Mouse (Mus musculus): ENCODE data around the gene Trpc1.

The Trpc1 gene

DNA sequence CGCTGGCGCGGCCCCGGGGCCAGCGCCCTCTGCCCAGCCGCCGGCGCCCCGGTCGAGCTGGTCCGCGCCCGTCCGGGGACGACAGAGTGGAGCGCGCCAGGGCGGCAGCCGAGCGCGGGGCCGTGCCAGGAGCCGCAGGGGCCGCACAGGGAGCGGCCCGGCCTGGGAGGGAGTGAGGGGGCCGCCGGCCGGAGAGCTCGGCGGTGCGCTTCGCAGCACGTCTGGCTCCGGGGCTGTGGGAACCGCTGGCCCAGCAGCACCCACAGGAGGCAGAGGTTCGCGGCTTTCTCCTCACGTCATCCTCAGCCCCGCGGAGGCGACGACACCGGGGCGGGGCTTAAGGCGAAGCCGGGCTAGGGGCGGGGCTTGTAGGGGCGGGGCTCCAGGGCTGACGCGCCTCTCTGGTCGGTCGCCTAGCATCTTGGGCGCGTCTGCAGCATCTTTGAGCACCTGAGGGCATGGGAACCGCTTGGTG is at the start of gene Trpc1:
Gene Trpc1, minus strand, starts transcription at position 339 of the 475 bp plus-strand sequence.
- peak; percentile 88 to 90 for DNase-seq

DNA sequence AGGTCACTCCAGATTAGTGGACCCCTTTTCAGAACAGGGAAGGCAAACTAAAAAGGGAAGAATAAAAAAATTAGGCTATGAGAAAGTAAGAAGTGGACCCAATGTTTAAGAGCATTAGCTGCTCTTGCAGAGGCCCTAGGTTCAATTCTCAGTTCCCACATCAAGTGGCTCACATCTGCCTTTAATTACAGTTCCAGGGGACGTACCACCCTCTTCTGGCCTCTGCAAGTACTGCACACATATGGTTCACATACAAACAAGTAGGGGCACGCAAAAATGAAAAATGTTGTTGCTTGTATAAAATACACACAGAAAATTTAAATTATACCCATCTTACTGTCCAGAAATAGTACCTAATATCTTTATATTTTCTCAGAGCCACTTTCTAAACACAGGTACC is 46.1 kb upstream of the Trpc1 start:
- no peak for DNase-seq

DNA sequence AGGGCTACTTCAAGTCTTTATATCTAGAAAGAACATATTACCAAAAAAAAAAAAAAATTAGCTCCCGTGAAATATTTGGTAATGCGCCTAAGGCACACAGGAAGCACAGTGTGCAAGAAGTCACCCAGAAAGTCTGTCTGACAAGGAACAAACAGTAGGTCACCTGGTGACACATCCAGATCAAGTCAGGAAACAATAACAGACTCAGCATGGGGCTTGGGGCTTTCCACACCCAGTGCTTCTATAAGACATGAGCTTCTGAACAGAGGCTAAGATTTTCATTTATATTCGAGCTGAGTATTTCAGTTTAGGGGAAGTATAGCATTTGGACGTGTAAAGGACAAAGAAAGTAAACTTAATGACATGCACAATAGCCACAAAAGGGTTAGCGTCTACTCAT is 45.7 kb upstream of the Trpc1 start:
- DNase-seq, result no peak

DNA sequence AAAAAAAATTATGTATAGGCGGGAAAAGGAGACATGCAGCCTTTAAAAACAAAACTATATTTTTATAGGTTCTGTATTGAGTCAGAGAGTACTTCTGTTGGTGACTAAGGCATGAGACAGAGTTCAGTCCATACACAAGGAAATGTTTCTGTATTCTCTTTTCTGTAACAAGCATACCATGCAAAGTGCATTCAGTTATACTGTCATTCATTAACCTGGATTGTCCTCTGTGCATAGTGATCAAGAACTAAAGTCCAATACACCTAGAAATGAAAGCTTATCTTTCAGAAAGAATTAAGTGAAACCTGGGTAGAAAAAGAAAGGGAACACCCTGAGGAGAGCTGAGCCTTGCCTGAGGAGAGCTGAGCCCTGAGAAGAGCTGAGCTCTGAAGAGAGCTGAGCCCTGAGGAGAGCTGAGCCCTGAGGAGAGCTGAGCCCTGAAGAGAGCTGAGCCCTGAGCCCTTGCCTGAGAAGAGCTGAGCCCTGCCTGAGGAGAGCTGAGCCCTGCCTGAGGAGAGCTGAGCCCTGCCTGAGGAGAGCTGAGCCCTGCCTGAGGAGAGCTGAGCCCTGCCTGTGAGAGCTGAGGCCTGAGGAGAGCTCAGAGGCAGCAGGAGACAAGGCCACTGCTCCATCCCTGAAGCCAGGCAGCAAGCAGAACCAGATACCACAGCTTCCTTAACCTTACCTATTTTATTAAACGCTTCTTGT is 45.1 kb upstream of the Trpc1 start:
- peak in 1 of 2 experiments; percentile 33 for DNase-seq

DNA sequence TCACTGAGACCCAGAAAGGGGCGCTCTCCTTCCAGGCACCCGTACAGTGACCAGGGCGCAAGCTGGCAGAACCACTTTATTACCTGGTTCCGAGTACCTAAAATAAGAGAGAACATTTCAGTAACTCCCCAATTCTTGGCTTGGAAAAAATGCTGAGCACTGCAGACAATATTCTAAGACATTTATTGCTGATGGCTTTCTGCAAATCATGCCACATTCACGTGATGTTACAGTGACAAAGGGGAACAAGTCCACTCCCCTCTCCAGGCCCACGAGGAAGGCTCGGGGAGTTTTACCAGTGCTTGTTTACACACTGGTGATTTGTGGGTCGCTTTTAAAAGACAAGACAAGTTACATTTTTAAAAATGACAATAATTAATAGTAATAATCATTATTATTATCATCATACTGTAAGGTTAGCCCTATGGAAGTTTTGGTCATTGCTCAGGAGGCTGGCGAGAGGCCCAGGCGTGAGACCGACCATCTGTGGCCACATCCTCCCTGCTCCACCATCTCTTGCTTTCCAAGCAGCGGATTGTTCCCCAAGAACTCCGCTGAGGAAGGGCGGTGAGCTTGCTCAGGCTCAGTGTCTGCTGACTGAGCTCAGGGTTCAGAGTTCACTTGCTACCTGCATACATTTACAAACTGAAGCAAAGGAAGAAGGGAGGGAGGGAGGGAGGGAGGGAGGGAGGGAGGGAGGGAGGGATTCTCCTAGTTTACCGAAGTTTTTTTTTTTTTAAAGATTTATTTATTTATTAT is 44.0 kb upstream of the Trpc1 start:
- DNase-seq, result peak; percentile 58 to 65

DNA sequence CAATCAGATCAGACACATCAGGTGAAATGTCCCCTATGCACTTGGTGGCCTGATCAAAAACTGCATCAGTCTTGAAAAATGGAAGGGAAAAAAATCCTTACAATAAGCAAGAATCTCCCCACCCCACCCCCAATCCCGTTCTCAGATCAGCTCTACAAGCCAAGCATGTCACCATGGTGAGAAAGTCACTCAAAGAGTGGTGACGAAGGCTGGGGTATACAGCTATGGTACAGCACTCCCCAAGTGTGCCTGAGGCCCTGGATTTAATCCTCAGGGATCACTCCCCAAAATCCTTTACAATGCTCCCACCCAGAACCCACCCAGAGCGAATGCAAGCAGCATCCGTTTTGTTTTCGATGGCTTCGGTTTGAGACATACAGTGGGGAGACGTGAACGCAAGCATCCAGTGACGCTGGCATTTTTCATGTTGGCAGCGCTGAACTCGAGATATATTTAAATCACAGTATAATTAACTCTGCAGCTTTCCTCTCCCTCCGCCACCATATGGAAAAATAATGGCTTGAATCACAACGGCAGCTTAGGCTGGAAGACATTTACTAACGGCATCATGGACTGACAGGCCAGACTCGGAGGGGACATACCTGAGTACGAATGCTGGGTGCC is 34.8 kb upstream of the Trpc1 start:
- DNase-seq, result no peak

DNA sequence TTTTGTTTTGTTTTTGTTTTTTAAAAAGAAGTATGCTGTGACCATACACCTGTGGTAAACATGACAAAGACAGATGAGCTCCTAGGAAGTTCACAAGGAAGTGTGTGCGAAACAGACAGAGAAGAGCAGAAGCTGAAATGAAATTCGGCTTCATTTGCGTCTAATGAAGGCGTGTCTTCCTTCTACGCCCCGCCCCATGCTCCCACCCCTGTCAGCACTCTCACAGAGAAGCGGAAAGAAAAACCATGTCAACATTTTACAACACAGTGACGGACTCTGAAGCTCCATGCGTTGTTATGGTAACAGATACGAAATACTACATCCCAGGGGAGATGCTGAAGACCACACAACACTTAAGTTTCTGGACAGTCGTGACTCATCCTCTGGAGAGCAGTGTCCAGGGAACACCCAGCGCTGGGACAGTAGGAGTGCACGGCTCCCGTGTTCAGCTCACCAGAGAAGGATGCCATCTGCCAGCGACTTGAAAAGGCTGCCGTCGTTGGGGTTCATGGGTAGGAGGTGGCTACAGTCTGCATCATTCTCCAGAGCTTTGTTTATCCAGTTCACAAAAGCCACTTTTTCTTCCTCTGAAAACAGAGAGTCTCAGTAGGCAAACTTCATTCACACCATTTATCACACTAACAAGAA is 33.6 kb upstream of the Trpc1 start:
- DNase-seq, result no peak

DNA sequence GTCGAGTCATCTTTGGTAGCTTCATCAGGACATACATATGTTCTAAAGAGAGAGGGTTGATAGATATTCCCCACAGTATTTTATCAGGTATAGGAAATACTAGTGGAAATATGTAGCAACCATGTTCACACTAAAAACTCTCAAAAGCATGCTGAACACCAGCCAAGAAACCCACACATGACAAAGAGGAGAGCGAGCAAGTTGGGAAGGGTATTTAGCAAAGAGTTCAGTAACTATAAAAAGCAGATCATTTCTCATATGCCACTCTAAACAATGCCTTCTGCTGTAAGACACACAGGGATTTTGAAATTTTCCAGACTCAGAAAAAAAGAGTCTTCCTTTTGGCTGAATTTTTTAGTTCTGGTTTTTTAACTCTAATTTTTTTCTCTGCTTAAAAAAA is 21.5 kb upstream of the Trpc1 start:
- no peak for DNase-seq

DNA sequence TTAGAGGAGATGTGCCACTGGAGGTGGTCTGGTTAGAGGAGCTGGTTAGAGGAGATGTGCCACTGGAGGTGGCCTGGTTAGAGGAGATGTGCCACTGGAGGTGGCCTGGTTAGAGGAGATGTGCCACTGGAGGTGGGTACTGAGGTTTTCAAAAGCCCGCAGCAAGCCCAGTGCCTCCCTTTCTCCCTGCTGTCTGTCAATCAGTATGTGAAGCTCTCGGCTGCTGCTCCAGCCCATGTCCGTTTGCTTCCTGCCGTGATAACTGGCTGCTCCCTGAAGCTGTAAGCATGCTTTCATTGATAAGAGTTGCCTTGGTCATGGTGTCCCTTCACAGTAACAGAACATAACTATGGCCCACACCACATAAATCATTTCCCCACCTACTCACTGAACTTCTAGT is 13.0 kb upstream of the Trpc1 start:
- no peak for DNase-seq

DNA sequence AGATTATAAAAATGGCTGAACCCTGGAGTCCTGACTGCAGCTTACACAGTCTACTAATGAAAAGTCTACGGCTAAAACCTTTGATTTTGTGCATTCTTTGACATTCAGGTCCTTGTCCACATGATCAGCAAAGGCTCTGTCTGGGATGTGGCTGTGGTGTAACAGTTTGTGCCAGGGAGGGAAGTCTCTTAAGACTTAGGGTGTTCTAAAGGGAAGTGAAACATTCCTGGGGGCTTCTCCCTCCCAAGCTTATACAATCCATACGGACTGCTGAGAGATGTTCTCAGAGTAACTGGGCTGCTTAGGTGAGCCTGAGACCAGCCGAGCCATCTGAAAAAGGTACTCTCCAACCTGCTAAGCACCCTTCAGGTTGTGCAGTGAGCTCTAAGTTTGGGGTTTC is 12.1 kb upstream of the Trpc1 start:
- no peak for DNase-seq

DNA sequence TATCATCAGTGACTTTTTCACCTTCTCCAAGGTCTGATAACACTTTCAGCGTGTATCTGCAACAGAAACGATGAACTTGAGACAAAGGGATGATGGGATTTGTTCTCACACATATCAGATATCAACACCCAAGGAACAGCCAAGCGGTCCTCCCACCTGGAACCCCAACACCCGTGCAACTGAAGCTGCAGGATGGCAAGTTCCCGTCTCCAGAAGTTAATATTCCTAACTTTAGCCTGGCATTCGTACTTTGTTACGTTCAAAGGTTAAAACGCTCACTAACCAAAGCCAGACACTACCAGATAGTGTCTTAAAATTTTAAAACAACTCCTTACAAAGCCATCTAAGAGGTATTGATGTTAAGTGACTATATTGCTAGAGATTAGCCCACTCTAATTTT is 11.2 kb upstream of the Trpc1 start:
- no peak for DNase-seq

DNA sequence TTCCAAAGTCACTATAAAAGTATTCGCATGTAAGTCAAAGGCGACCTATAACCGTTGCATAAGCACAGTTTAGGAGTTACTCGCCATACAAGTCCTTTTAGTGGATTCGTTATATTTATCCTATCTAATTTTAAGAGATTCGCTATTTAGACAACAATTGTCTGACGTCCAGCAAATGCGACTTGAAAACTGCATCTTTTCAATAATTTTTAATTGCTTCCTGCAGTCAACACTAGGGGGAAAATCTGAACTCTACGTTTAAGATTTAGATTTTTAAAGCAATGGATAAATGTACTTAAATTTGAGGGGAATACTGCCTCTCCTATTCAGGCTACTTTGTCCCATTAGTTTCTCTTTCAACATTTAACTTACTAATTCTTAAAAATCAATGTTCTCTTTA is 571 bp upstream of the Trpc1 start:
- DNase-seq, result no peak

DNA sequence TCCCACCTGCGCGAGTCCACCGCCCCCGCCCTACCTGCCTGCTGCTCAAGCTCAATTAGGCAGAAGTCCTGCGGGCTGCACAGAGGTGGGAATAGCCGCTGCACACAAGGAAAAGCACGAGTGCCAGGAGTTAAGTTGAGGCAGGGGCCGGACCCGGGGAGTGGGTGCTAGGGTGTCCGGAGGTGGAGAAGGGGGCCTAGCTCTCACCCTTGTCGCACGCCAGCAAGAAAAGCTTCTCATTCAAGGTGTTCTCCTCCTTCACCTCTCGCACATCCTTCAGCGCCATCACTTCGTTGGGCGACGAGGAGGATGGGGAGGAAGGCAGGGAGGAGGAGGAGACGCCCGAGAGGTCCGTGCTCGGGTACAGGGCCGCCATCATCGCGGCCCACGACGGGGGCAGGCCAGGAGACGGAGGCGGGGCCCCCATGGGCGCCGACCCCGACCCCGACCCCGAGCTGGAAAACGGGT is 680 bp downstream of the Trpc1 start:
- peak; percentile 30 to 44 for DNase-seq

DNA sequence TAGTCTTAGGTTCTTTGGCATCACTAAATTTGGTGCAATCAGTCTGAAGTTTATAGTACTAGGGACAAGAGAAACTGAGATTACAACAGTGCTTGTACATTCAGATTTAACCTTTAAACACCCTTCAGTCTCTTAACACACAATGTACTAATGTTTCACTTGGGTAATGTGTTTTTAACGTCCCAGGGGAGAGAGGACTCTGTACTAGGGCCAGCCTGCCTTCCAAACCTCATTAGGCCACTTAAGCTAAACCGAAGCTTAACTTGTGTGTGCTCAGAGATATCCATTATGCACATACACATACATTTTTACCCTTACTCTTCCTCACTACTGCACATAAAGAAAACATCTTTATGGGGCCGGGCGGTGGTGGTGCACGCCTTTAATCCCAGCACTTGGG is 2.9 kb downstream of the Trpc1 start:
- DNase-seq, result no peak

DNA sequence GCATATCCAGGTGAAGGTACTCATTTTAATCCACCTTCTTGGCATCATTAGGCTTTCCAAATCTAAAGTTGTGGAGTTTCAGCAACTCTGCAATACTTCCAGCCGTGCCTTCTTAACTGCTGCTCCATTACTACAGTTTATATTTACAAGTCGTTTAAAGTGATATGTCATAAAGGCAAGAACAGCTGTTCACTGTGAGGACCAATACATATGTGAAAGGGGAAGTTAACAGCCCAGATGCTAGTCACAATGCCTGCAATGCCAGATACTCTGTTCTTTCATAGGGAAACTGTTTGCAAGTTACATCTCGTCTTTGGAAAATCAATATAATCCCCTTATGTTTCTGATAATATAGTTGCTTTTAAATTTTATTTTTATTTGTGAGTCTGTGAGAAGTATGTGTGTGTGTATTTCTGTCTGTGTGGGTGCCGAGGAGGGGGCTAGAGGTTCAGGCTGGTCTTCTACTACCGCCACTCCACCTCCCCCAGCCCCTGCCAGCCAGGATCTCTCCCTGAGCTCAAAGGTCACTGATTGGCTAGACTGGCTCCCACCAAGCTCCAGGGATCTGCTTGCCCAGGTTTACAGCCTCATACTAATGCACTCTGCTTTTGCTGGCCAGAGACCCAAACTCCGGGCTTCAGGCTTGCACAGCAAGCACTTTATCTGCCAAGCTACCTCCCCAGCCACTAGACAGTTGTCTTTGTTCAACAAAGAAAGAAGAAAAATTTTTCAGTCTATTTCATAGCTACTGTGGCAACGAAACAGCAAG is 5.1 kb downstream of the Trpc1 start:
- peak in 1 of 2 experiments; percentile 4 for DNase-seq

DNA sequence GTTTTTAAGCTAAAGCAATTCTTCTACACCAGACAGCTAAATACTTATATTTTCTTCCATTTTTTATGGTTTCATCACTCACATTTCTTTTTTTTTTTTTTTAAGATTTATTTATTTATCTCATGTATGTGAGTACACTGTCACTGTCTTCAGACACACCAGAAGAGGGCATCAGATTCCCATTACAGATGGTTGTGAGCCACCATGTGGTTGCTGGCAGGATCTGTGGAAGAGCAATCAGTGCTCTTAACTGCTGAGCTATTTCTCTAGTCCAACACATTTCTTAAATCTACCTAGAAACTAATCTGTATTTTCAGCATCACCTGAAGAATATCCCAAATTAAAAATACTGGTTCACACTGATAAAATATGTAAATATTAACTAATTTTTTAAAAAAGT is 13.9 kb downstream of the Trpc1 start:
- no peak for DNase-seq

DNA sequence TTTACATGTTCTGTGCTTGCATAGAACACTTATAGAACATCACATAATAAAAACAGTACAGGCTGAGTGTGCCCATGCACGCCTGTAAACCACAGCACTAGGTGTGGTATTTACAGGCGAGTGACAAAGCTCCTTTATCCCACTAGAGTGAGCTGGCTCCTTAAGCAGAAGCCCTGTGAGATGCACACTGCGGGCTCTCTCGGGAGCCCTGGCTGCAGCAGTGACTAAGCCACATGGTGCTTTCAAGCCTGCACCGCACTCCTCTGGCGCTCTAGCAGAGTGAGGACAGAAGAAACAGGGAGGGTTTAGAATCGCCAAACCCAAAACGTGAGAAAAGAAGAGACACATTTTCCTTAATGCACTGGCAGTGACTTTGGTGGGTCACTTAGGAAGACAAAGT is 37.6 kb downstream of the Trpc1 start:
- DNase-seq, result no peak

DNA sequence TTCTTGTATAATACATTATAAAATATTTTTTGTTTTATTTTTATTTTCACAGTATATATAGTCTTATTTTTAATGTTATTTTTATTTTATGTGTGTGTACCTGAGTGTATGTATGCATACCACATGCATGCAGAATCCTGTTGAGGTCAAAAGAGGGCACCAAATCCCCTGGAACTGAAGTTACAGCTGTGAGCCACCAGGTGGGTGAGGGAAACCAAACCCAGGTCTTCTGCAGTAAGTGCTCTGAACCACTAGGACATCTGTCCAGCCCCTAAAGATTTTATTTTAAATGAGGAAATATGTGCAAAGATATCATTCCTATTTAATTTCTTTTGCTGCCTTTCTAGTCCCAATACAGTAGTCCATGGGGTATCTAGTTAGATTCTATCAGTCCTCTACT is 41.2 kb downstream of the Trpc1 start:
- no peak for DNase-seq

DNA sequence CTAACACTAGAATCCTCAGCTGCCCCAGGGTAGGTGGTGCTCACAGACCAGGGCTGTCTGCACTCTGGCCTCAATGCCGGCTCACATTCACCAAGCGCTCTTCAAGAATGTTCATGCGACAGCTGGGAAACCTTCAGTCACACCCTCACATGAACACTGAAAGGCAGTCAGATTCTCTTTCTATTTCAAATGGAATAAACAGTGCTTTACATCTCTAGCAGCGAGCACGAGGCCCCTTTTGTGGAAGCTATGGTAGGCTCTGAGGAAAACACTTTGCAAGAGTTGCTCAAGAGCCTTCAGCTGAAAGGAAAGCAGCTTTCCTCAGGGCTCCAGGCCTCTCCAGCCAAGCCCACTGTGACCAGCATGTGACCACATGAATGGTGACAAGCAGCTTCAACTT is 44.8 kb downstream of the Trpc1 start:
- no peak for DNase-seq

DNA sequence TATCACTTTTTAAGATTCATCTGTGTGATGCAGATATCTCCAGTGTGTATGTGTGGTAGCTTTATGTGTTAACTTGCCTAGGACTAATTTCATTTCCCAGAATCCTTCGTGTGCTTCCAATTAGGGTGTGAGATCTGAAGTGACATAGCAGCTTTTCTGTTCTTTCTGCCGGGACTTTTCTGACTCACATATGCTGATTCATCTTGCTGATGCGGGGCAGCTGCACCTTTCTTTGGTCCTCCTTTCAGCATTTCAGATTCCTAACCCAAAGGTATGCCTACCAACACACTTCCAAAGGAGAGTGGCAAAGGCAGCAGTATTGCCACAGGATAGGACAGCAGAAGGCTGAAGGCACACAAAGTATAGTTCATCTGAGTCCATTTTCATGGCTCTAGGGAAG is 46.1 kb downstream of the Trpc1 start:
- DNase-seq, result no peak

DNA sequence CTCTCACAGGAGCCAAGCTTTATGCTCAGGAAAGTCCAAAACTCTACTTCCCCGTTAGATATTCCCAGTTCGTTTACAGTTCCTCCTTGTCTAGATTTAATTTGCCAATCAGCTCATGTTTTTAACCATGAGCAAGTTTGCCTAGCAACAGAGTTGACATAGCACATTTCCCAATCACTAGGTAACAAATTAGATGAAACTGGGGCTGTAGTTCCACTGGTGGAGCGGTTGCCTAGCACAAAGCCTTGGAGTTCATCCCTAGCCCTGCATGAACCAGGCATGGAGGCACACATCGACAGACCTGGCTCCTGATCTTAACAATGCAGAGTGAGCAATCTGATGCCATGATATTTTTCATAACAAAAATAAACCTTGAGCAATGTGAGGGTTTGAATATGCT is 50.9 kb downstream of the Trpc1 start:
- no peak for DNase-seq

DNA sequence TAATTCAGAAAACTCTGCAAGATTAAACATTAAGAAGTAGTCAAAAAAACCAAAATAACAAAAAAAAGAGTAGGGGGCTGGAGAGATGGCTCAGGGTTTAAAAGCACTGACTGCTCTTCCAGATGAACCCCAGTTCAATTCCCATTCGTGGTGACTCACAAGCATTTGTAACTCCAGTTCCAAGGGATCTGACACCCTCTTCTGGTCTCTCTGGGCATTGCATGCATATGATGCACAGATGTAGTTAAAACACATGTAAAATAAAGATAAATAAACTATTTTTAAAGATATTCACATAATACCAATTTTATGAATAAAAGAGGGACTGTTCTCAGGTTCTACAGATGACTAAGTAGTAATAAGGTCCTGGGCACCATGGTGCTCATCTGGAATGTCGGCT is 52.4 kb downstream of the Trpc1 start:
- DNase-seq, result peak; percentile 60 to 66

DNA sequence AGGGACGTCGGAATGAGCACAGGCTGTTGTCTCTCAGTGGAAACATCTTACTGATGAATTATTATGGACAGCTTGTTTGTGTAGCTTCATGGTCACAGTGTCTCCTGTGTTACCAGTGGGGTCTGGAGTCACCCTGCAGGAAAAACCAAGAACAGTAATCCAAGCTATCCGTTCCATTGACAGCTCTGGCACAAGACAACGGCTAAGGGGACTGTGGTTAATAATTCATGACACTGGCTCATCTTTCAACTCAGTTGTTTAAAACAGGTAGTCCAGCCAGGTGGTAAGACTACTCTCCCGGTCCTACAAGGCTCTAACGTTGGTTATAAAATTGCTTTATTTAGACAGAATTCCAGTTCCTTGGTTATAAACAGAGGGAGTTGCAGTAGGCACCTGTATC is 53.6 kb downstream of the Trpc1 start:
- no peak for DNase-seq

Data from kidney, postnatal 4 days (tissue).